ENCODE assay signal across 13 mouse cellular contexts in genomic region chr1:194363129-194363768, GRCm38 (mm10).
DNase-seq lines count a peak whose midpoint lies in the region; ATAC-seq and TF ChIP-seq lines count a peak whose summit lies in the region.
"Had no signal": no experiment of that assay in that cellular context is flagged by ENCODE, and none has a peak within 500 bp of the region (broad histone marks: within the 10 kb centered on the region; RNA-seq: fewer than 3 reads in every experiment).

No protein-coding gene starts in this region.

- ATAC-seq in forebrain, embryonic 13.5 days = peak; percentile 41; the same call in 1 of the 2 replicates
- peak; percentile 26; the same call in 1 of the 2 replicates for ATAC-seq in limb, embryonic 12.5 days (ENCODE audit: insufficient number of reproducible peaks, insufficient read depth, low FRiP score, low TSS enrichment, low read depth)
- peak; percentile 49; the same call in 1 of the 2 replicates for ATAC-seq in stomach, embryonic 14.5 days (ENCODE audit: insufficient number of reproducible peaks, insufficient read depth, low FRiP score, low read depth)

- peaks cover 7% of the 10 kb centered on the region; the same call in 1 of the 2 replicates for H3K4me1 ChIP-seq in forebrain, embryonic 13.5 days
- peaks cover 25% of the 10 kb centered on the region for H3K4me1 ChIP-seq in forebrain, embryonic 10.5 days
- no peaks in the 10 kb centered on the region for H3K4me1 ChIP-seq in limb, embryonic 12.5 days (replicated peaks)
- no peaks in the 10 kb centered on the region for H3K4me1 ChIP-seq in limb, embryonic 10.5 days
- peaks cover 15% of the 10 kb centered on the region for H3K4me1 ChIP-seq in liver, adult 2 months (ENCODE audit: control insufficient read depth, insufficient read depth, low read length)
- no peaks in the 10 kb centered on the region for H3K4me1 ChIP-seq in stomach, embryonic 14.5 days (ENCODE audit: control insufficient read depth, insufficient read depth, low read length)

- TF ChIP-seq CTCF in liver, adult 2 months (IDR thresholded peaks at IDR 0.05; ENCODE audit: low read depth, low read length) = no peak

- no peaks in the 10 kb centered on the region for H3K36me3 ChIP-seq in forebrain, embryonic 13.5 days (ENCODE audit: poor library complexity, severe bottlenecking)
- H3K36me3 ChIP-seq in forebrain, embryonic 10.5 days (replicated peaks) = no peaks in the 10 kb centered on the region
- no peaks in the 10 kb centered on the region for H3K36me3 ChIP-seq in limb, embryonic 12.5 days
- no peaks in the 10 kb centered on the region for H3K36me3 ChIP-seq in limb, embryonic 10.5 days
- no peaks in the 10 kb centered on the region for H3K36me3 ChIP-seq in liver, adult 2 months (ENCODE audit: control insufficient read depth, insufficient read depth, low read length)
- H3K36me3 ChIP-seq in stomach, embryonic 14.5 days (ENCODE audit: control insufficient read depth, insufficient read depth, low read length) = no peaks in the 10 kb centered on the region

- no peaks in the 10 kb centered on the region for H3K79me2 ChIP-seq in liver, adult 2 months (ENCODE audit: control insufficient read depth, insufficient read depth, low read length)

- 18% methylated on average over 1 of the region's 1 CpGs for WGBS in forebrain, embryonic 13.5 days
- 35% methylated on average over 1 of the region's 1 CpGs for WGBS in forebrain, embryonic 10.5 days
- 66% methylated on average over 1 of the region's 1 CpGs for WGBS in limb, embryonic 12.5 days
- 64% methylated on average over 1 of the region's 1 CpGs for WGBS in limb, embryonic 10.5 days
- 29% methylated on average over 1 of the region's 1 CpGs for WGBS in liver, adult 2 months
- 7% methylated on average over 1 of the region's 1 CpGs for WGBS in stomach, embryonic 14.5 days

- H3K4me2 ChIP-seq in forebrain, embryonic 13.5 days = no peak overlapping the region
- no peak overlapping the region for H3K4me2 ChIP-seq in limb, embryonic 12.5 days
- no peak overlapping the region for H3K4me2 ChIP-seq in stomach, embryonic 14.5 days (replicated peaks; ENCODE audit: low read depth, low read length)

- no peak overlapping the region for H3K9ac ChIP-seq in forebrain, embryonic 13.5 days
- H3K9ac ChIP-seq in limb, embryonic 12.5 days (replicated peaks) = no peak overlapping the region
- H3K9ac ChIP-seq in liver, adult 2 months (ENCODE audit: low read depth, low read length) = no peak overlapping the region
- no peak overlapping the region for H3K9ac ChIP-seq in stomach, embryonic 14.5 days (replicated peaks; ENCODE audit: low read depth, low read length)

- no peak overlapping the region for H3K27ac ChIP-seq in forebrain, embryonic 13.5 days
- H3K27ac ChIP-seq in forebrain, embryonic 10.5 days = no peak overlapping the region
- no peak overlapping the region for H3K27ac ChIP-seq in limb, embryonic 12.5 days
- no peak overlapping the region for H3K27ac ChIP-seq in limb, embryonic 10.5 days
- H3K27ac ChIP-seq in liver, adult 2 months (replicated peaks; ENCODE audit: insufficient read depth, low read depth, low read length) = peak overlapping the region; percentile 100
- H3K27ac ChIP-seq in stomach, embryonic 14.5 days (ENCODE audit: low read length) = no peak overlapping the region

- H3K9me3 ChIP-seq in forebrain, embryonic 13.5 days (replicated peaks) = no peaks in the 10 kb centered on the region
- no peaks in the 10 kb centered on the region for H3K9me3 ChIP-seq in forebrain, embryonic 10.5 days
- H3K9me3 ChIP-seq in limb, embryonic 12.5 days = no peaks in the 10 kb centered on the region
- H3K9me3 ChIP-seq in limb, embryonic 10.5 days (replicated peaks) = no peaks in the 10 kb centered on the region
- H3K9me3 ChIP-seq in stomach, embryonic 14.5 days (ENCODE audit: control insufficient read depth, low read depth, low read length) = no peaks in the 10 kb centered on the region

- no peak overlapping the region for H3K4me3 ChIP-seq in forebrain, embryonic 13.5 days
- no peak overlapping the region for H3K4me3 ChIP-seq in forebrain, embryonic 10.5 days
- no peak overlapping the region for H3K4me3 ChIP-seq in limb, embryonic 12.5 days (replicated peaks)
- no peak overlapping the region for H3K4me3 ChIP-seq in limb, embryonic 10.5 days
- H3K4me3 ChIP-seq in liver, adult 2 months (ENCODE audit: insufficient read depth, low read depth, low read length) = no peak overlapping the region
- no peak overlapping the region for H3K4me3 ChIP-seq in stomach, embryonic 14.5 days (ENCODE audit: low read depth, low read length)

- no peak for DNase-seq in forebrain, embryonic 10.5 days (ENCODE audit: extremely low spot score, low spot score)
- no peak for DNase-seq in limb, embryonic 10.5 days (ENCODE audit: low spot score)
- DNase-seq in liver, adult 2 months (ENCODE audit: extremely low read depth, low read depth, low spot score) = peak; percentile 87
- DNase-seq in spleen, postnatal 36 days (ENCODE audit: low spot score in 2 of 2) = no peak
- DNase-seq in layer of hippocampus, postnatal 36 days = no peak
- DNase-seq: adrenal gland, adult 8-10 months; cerebellum, adult 11 months; heart, postnatal 14 days; kidney, postnatal 10 days; thymus, postnatal 36 days had no signal

- H3K27me3 ChIP-seq in forebrain, embryonic 13.5 days = no peaks in the 10 kb centered on the region
- no peaks in the 10 kb centered on the region for H3K27me3 ChIP-seq in forebrain, embryonic 10.5 days (ENCODE audit: poor library complexity, severe bottlenecking)
- H3K27me3 ChIP-seq in limb, embryonic 12.5 days = no peaks in the 10 kb centered on the region
- no peaks in the 10 kb centered on the region for H3K27me3 ChIP-seq in limb, embryonic 10.5 days (ENCODE audit: low read depth, poor library complexity, severe bottlenecking)
- no peaks in the 10 kb centered on the region for H3K27me3 ChIP-seq in liver, adult 2 months (ENCODE audit: control insufficient read depth, insufficient read depth, low read length)
- H3K27me3 ChIP-seq in stomach, embryonic 14.5 days (ENCODE audit: control insufficient read depth, insufficient read depth, low read length) = no peaks in the 10 kb centered on the region

- TF ChIP-seq POLR2A in liver, adult 2 months (IDR thresholded peaks at IDR 0.05; ENCODE audit: extremely low read depth, insufficient read depth, low read length) = no peak
